8 mouse cellular contexts compared by ENCODE assay signal in the genomic region with DNA sequence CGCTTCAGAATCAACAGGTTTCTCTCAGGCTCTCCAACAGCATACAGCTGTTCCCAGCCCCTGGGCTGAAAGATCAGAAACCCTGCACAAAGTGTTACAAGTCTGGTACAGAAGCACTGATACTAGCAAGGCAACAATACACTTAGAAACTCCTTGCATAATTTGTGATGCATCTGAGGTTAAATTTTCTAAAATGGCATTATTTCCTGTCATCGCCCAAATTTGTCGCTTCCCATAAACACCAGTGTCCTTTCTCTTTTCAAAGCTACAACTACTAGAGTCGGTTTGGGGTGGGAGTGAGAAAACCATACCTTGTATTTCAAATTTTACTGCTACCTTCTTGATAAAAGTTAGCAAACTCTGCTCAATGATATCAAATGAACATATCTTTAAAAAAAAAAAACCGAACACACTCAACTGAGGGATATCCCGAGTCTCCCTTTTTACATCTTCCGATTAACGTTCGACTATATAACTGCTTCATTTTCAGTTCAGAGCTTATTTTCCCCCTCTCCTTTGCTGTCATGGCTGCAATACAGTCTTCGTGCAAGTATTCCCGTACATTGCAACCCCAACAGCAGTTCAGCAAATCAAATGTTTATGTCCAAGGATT. TPM values are rescaled to one million over a fixed set of nuclear protein-coding genes. Genes with fewer than 3 reads are reported as not detected.
DNase-seq lines count a peak whose midpoint lies in the region; ATAC-seq and TF ChIP-seq lines count a peak whose summit lies in the region.

No protein-coding gene starts in this region.

- peak overlapping the region; percentile 96 for H3K4me3 ChIP-seq in kidney, embryonic 16.5 days (ENCODE audit: low read length)
- H3K4me3 ChIP-seq in bone marrow macrophage, adult 2 months (ENCODE audit: insufficient read depth, low read length): peak overlapping the region; percentile 96
- peak overlapping the region; percentile 84 for H3K4me3 ChIP-seq in hindbrain, embryonic 16.5 days (ENCODE audit: low read length)

- peak overlapping the region; percentile 57 for H3K4me2 ChIP-seq in kidney, embryonic 16.5 days (replicated peaks; ENCODE audit: low read depth, low read length)
- H3K4me2 ChIP-seq in hindbrain, embryonic 16.5 days (ENCODE audit: low read length): peak overlapping the region; percentile 65

- intact Hi-C loops in left cerebral cortex, postnatal 4 days (cut with DNase I): no loop called here

- H3K9me3 ChIP-seq in kidney, embryonic 16.5 days (ENCODE audit: low read length): no peaks in the 10 kb centered on the region
- H3K9me3 ChIP-seq in hindbrain, embryonic 16.5 days (ENCODE audit: control insufficient read depth, low read length): no peaks in the 10 kb centered on the region

- H3K4me1 ChIP-seq in kidney, embryonic 16.5 days (ENCODE audit: insufficient read depth, low read length): peaks cover 13% of the 10 kb centered on the region
- peaks cover 3% of the 10 kb centered on the region; the same call in 1 of the 2 replicates for H3K4me1 ChIP-seq in bone marrow macrophage, adult 2 months (ENCODE audit: control insufficient read depth, insufficient read depth, low read length)
- peaks cover 13% of the 10 kb centered on the region for H3K4me1 ChIP-seq in hindbrain, embryonic 16.5 days (ENCODE audit: control insufficient read depth, insufficient read depth, low read depth, low read length)

- no peak for TF ChIP-seq CTCF in bone marrow macrophage, adult 2 months (IDR thresholded peaks at IDR 0.05; ENCODE audit: low read depth, low read length)

- H3K27ac ChIP-seq in kidney, embryonic 16.5 days (ENCODE audit: low read length): peak overlapping the region; percentile 100
- peak overlapping the region; percentile 74 for H3K27ac ChIP-seq in bone marrow macrophage, adult 2 months (ENCODE audit: insufficient read depth, low read depth, low read length)
- H3K27ac ChIP-seq in hindbrain, embryonic 16.5 days (ENCODE audit: low read depth, low read length): peak overlapping the region; percentile 99

- ATAC-seq in kidney, embryonic 16.5 days (ENCODE audit: low FRiP score, low TSS enrichment): no peak
- no peak for ATAC-seq in hindbrain, embryonic 16.5 days
- no peak for ATAC-seq in frontal cortex, adult (ENCODE audit: low TSS enrichment)

- H3K27me3 ChIP-seq in kidney, embryonic 16.5 days (ENCODE audit: insufficient read depth, low read length): no peaks in the 10 kb centered on the region
- no peaks in the 10 kb centered on the region for H3K27me3 ChIP-seq in hindbrain, embryonic 16.5 days (replicated peaks; ENCODE audit: control insufficient read depth, insufficient read depth, low read length)

- H3K36me3 ChIP-seq in kidney, embryonic 16.5 days (ENCODE audit: insufficient read depth, low read length): peaks cover 35% of the 10 kb centered on the region
- H3K36me3 ChIP-seq in hindbrain, embryonic 16.5 days (ENCODE audit: control insufficient read depth, insufficient read depth, low read length): peaks cover 24% of the 10 kb centered on the region

- DNase-seq in kidney, postnatal 14 days: no peak
- DNase-seq in naive thymus-derived CD4-positive, alpha-beta T cell, adult 2 months (ENCODE audit: low read depth): peak; percentile 37
- no peak for DNase-seq in urinary bladder, adult 2 months (ENCODE audit: low spot score)
- DNase-seq in left cerebral cortex, postnatal 4 days: no peak

- 2% methylated on average over 11 of the region's 11 CpGs for WGBS in kidney, embryonic 16.5 days
- 6% methylated on average over 11 of the region's 11 CpGs for WGBS in hindbrain, embryonic 16.5 days

- TF ChIP-seq POLR2A in bone marrow macrophage, adult 2 months (IDR thresholded peaks at IDR 0.05; ENCODE audit: borderline replicate concordance, low read depth, low read length): no peak

- H3K9ac ChIP-seq in kidney, embryonic 16.5 days (replicated peaks; ENCODE audit: low read length): peak overlapping the region; percentile 99
- peak overlapping the region; percentile 86 for H3K9ac ChIP-seq in hindbrain, embryonic 16.5 days (ENCODE audit: low read depth, low read length)

RNA-seq across cellular contexts. Expression of a gene that starts 1.2 kb away (rescaled TPM):
- 939 and 944 TPM in 2 replicates for polyA plus RNA-seq in kidney, embryonic 16.5 days (2015; fragmentation: Nextera tagmentation; extraction: Ambion mirVana)
- polyA plus RNA-seq in bone marrow macrophage, adult 2 months (2012; ENCODE audit: insufficient read depth, insufficient read length, missing spikeins): 303 and 332 TPM in 2 replicates
- polyA plus RNA-seq in hindbrain, embryonic 16.5 days (2015; fragmentation: Nextera tagmentation; extraction: Ambion mirVana): 847 and 892 TPM in 2 replicates
- polyA plus RNA-seq in urinary bladder, adult 2 months (2012; rRNA removed): 274 and 303 TPM in 2 replicates
- 100 to 1,000 TPM; 439 to 466 TPM for total RNA-seq in left cerebral cortex, postnatal 4 days (2021)

RNA-seq across cellular contexts. Expression of a gene that starts 20.7 kb away (rescaled TPM):
- polyA plus RNA-seq in kidney, embryonic 16.5 days (2015; fragmentation: Nextera tagmentation; extraction: Ambion mirVana): 457 and 461 TPM in 2 replicates
- polyA plus RNA-seq in bone marrow macrophage, adult 2 months (2012; ENCODE audit: insufficient read depth, insufficient read length, missing spikeins): 166 and 168 TPM in 2 replicates
- 1,336 TPM in 2 replicates for polyA plus RNA-seq in hindbrain, embryonic 16.5 days (2015; fragmentation: Nextera tagmentation; extraction: Ambion mirVana)
- 89.2 and 102 TPM in 2 replicates for polyA plus RNA-seq in urinary bladder, adult 2 months (2012; rRNA removed)
- total RNA-seq in left cerebral cortex, postnatal 4 days (2021): 100 to 1,000 TPM; 803 to 865 TPM

RNA-seq across cellular contexts. Expression of a gene that starts 29.4 kb away (rescaled TPM):
- 180 and 184 TPM in 2 replicates for polyA plus RNA-seq in kidney, embryonic 16.5 days (2015; fragmentation: Nextera tagmentation; extraction: Ambion mirVana)
- polyA plus RNA-seq in bone marrow macrophage, adult 2 months (2012; ENCODE audit: insufficient read depth, insufficient read length, missing spikeins): 32.3 and 34.6 TPM in 2 replicates
- polyA plus RNA-seq in hindbrain, embryonic 16.5 days (2015; fragmentation: Nextera tagmentation; extraction: Ambion mirVana): 97.5 and 107 TPM in 2 replicates
- 54.2 and 77.1 TPM in 2 replicates for polyA plus RNA-seq in urinary bladder, adult 2 months (2012; rRNA removed)
- 10 to 100 TPM; 66.6 to 73.4 TPM for total RNA-seq in left cerebral cortex, postnatal 4 days (2021)

RNA-seq across cellular contexts. Expression of a gene that starts 43.2 kb away (rescaled TPM):
- 77.6 and 82.1 TPM in 2 replicates for polyA plus RNA-seq in kidney, embryonic 16.5 days (2015; fragmentation: Nextera tagmentation; extraction: Ambion mirVana)
- polyA plus RNA-seq in bone marrow macrophage, adult 2 months (2012; ENCODE audit: insufficient read depth, insufficient read length, missing spikeins): 66.3 and 79.3 TPM in 2 replicates
- 95.8 and 104 TPM in 2 replicates for polyA plus RNA-seq in hindbrain, embryonic 16.5 days (2015; fragmentation: Nextera tagmentation; extraction: Ambion mirVana)
- polyA plus RNA-seq in urinary bladder, adult 2 months (2012; rRNA removed): 70.9 and 80.1 TPM in 2 replicates
- total RNA-seq in left cerebral cortex, postnatal 4 days (2021): 10 to 100 TPM; 57.4 to 70.8 TPM

RNA-seq across cellular contexts. Expression of a gene that starts 59.4 kb away (rescaled TPM):
- polyA plus RNA-seq in kidney, embryonic 16.5 days (2015; fragmentation: Nextera tagmentation; extraction: Ambion mirVana): 9.0 and 10.5 TPM in 2 replicates
- 31.1 and 35.2 TPM in 2 replicates for polyA plus RNA-seq in bone marrow macrophage, adult 2 months (2012; ENCODE audit: insufficient read depth, insufficient read length, missing spikeins)
- polyA plus RNA-seq in hindbrain, embryonic 16.5 days (2015; fragmentation: Nextera tagmentation; extraction: Ambion mirVana): 16.8 and 19.4 TPM in 2 replicates
- polyA plus RNA-seq in urinary bladder, adult 2 months (2012; rRNA removed): 6.9 and 7.0 TPM in 2 replicates
- total RNA-seq in left cerebral cortex, postnatal 4 days (2021): 10 to 100 TPM in 1 of 2 experiments, 1 to 10 TPM in 1; 9.9 to 10.2 TPM
